In the genomic region with DNA sequence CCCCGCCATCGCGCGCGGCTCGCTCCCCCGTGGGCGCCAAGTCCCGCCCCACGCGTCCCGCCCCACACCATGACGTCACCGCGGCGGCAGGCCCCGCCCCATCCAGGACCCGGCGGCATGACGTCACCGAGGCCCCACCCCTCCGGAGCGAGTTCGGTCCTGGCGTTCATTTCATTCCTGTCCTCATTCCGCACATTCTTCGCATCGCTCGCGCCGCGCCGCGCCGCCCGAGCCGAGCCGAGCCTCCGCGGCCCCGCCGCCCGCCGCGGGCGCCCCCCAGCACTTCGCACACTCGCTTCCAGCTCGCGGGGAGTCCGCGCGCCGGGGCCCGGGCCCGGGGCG, we compare ENCODE assay signal across 8 mouse cellular contexts. TPM values are rescaled to one million over a fixed set of nuclear protein-coding genes. Genes with fewer than 3 reads are reported as not detected.
A peak's percentile ranks its signal among the peaks of the same experiment; 100 is the strongest.
DNase-seq lines count a peak whose midpoint lies in the region; ATAC-seq and TF ChIP-seq lines count a peak whose summit lies in the region.

A gene (plus strand): TSS at position 148 of the 342 bp plus-strand sequence.

- H3K27ac ChIP-seq in brown adipose tissue, adult 24 weeks (replicated peaks; ENCODE audit: low read depth, low read length), result peak within 1 kb of the TSS; percentile 84
- H3K27ac ChIP-seq in forebrain, embryonic 14.5 days (ENCODE audit: low read depth, low read length), result peak within 1 kb of the TSS; percentile 92
- H3K27ac ChIP-seq in heart, embryonic 16.5 days (ENCODE audit: low read length), result peak within 1 kb of the TSS; percentile 95
- H3K27ac ChIP-seq in liver, embryonic 14.5 days, result no peak within 1 kb of the TSS
- peak within 1 kb of the TSS; percentile 84 for H3K27ac ChIP-seq in neural tube, embryonic 14.5 days (ENCODE audit: low read depth, low read length)

- peak within 1 kb of the TSS; percentile 92 for H3K4me3 ChIP-seq in brown adipose tissue, adult 24 weeks (ENCODE audit: insufficient read depth, low read depth, low read length)
- peak within 1 kb of the TSS; percentile 83 for H3K4me3 ChIP-seq in forebrain, embryonic 14.5 days (ENCODE audit: low read depth, low read length)
- peak within 1 kb of the TSS; percentile 77 for H3K4me3 ChIP-seq in heart, embryonic 16.5 days (ENCODE audit: low read length)
- peak within 1 kb of the TSS; percentile 52 to 55 for H3K4me3 ChIP-seq in liver, embryonic 14.5 days (ENCODE audit: insufficient read depth in 1 of 2, low read depth in 2 of 2, low read length in 2 of 2)
- H3K4me3 ChIP-seq in neural tube, embryonic 14.5 days (ENCODE audit: low read depth, low read length), result peak within 1 kb of the TSS; percentile 86

- TF ChIP-seq CTCF in liver, embryonic 14.5 days (IDR thresholded peaks at IDR 0.05; ENCODE audit: low read depth), result no peak

- peak within 1 kb of the TSS; percentile 88 for H3K9ac ChIP-seq in forebrain, embryonic 14.5 days (ENCODE audit: low read length)
- H3K9ac ChIP-seq in heart, embryonic 16.5 days (ENCODE audit: low read length), result peak within 1 kb of the TSS; percentile 98
- H3K9ac ChIP-seq in liver, embryonic 14.5 days (replicated peaks), result peak within 1 kb of the TSS; percentile 14; the same call in 1 of the 2 replicates
- H3K9ac ChIP-seq in neural tube, embryonic 14.5 days (replicated peaks; ENCODE audit: low read depth, low read length), result peak within 1 kb of the TSS; percentile 83

- peak; percentile 88 for ATAC-seq in forebrain, embryonic 14.5 days
- ATAC-seq in heart, embryonic 16.5 days (replicated peaks; ENCODE audit: extremely low read depth, insufficient read depth, low FRiP score), result peak; percentile 86
- ATAC-seq in liver, embryonic 14.5 days (ENCODE audit: insufficient read depth), result peak; percentile 74
- ATAC-seq in neural tube, embryonic 14.5 days (ENCODE audit: low read depth), result peak; percentile 86

- H3K36me3 ChIP-seq in forebrain, embryonic 14.5 days (ENCODE audit: control insufficient read depth, insufficient read depth, low read length), result no peaks in the 10 kb centered on the region
- peaks cover 3% of the 10 kb centered on the region; the same call in 1 of the 2 replicates for H3K36me3 ChIP-seq in heart, embryonic 16.5 days (ENCODE audit: control insufficient read depth, insufficient read depth)
- no peaks in the 10 kb centered on the region for H3K36me3 ChIP-seq in liver, embryonic 14.5 days (replicated peaks; ENCODE audit: control insufficient read depth, insufficient read depth, low read depth)
- H3K36me3 ChIP-seq in neural tube, embryonic 14.5 days (ENCODE audit: control insufficient read depth, insufficient read depth, low read length), result no peaks in the 10 kb centered on the region

- peak within 1 kb of the TSS; percentile 88 for H3K4me2 ChIP-seq in forebrain, embryonic 14.5 days (ENCODE audit: low read length)
- peak within 1 kb of the TSS; percentile 89 for H3K4me2 ChIP-seq in heart, embryonic 16.5 days (ENCODE audit: low read depth, low read length)
- peak within 1 kb of the TSS; percentile 42 for H3K4me2 ChIP-seq in liver, embryonic 14.5 days (ENCODE audit: low read depth)
- peak within 1 kb of the TSS; percentile 87 for H3K4me2 ChIP-seq in neural tube, embryonic 14.5 days (ENCODE audit: low read depth, low read length)

- DNase-seq in CD4-positive helper T cell, adult 2 months (ENCODE audit: low read depth, low spot score), result peak; percentile 36
- peak; percentile 93 for DNase-seq in forebrain, embryonic 14.5 days (ENCODE audit: low spot score)
- DNase-seq in kidney, postnatal 25 days, result peak; percentile 96 to 98
- DNase-seq in liver, embryonic 14.5 days (ENCODE audit: low read depth in 3 of 3, low spot score in 3 of 3), result peak in 1 of 3 experiments; percentile 25
- DNase-seq in testis, postnatal 14 days (ENCODE audit: low spot score), result peak; percentile 92

- no peaks in the 10 kb centered on the region for H3K27me3 ChIP-seq in forebrain, embryonic 14.5 days (replicated peaks; ENCODE audit: control insufficient read depth, insufficient read depth, low read length)
- H3K27me3 ChIP-seq in heart, embryonic 16.5 days (ENCODE audit: control insufficient read depth, insufficient read depth, low read length), result no peaks in the 10 kb centered on the region
- peaks cover 45% of the 10 kb centered on the region for H3K27me3 ChIP-seq in liver, embryonic 14.5 days (ENCODE audit: control insufficient read depth, insufficient read depth, low read length)
- H3K27me3 ChIP-seq in neural tube, embryonic 14.5 days (ENCODE audit: control insufficient read depth, insufficient read depth, low read length), result no peaks in the 10 kb centered on the region

- no peaks in the 10 kb centered on the region for H3K9me3 ChIP-seq in forebrain, embryonic 14.5 days (replicated peaks; ENCODE audit: control insufficient read depth, low read length)
- peaks cover 5% of the 10 kb centered on the region for H3K9me3 ChIP-seq in heart, embryonic 16.5 days (replicated peaks; ENCODE audit: control insufficient read depth, low read length)
- no peaks in the 10 kb centered on the region for H3K9me3 ChIP-seq in liver, embryonic 14.5 days (ENCODE audit: control insufficient read depth, low read length)
- H3K9me3 ChIP-seq in neural tube, embryonic 14.5 days (ENCODE audit: control insufficient read depth, low read length), result no peaks in the 10 kb centered on the region

- H3K4me1 ChIP-seq in brown adipose tissue, adult 24 weeks (ENCODE audit: control insufficient read depth, insufficient read depth, insufficient read length, low read length), result no peaks in the 10 kb centered on the region
- H3K4me1 ChIP-seq in forebrain, embryonic 14.5 days (ENCODE audit: control insufficient read depth, insufficient read depth, low read length), result peaks cover 16% of the 10 kb centered on the region
- H3K4me1 ChIP-seq in heart, embryonic 16.5 days (ENCODE audit: control insufficient read depth, insufficient read depth, low read length), result peaks cover 21% of the 10 kb centered on the region
- H3K4me1 ChIP-seq in liver, embryonic 14.5 days (replicated peaks; ENCODE audit: control insufficient read depth in 2 of 2, insufficient read depth in 2 of 2, low read length in 1 of 2), result no peaks in the 10 kb centered on the region
- H3K4me1 ChIP-seq in neural tube, embryonic 14.5 days (ENCODE audit: control insufficient read depth, insufficient read depth, low read length), result peaks cover 16% of the 10 kb centered on the region; the same call in 1 of the 2 replicates

- no peak for TF ChIP-seq EP300 in liver, embryonic 14.5 days (IDR thresholded peaks at IDR 0.05; ENCODE audit: low read depth)

- 1% methylated on average over 43 of the region's 57 CpGs for WGBS in forebrain, embryonic 14.5 days
- under 1% methylated on average over 57 of the region's 57 CpGs for WGBS in heart, embryonic 16.5 days
- under 1% methylated on average over 52 of the region's 57 CpGs for WGBS in liver, embryonic 14.5 days (ENCODE audit: insufficient replicate concordance)
- under 1% methylated on average over 52 of the region's 57 CpGs for WGBS in neural tube, embryonic 14.5 days

RNA-seq across cellular contexts. Expression of the gene that starts here (rescaled TPM):
- polyA plus RNA-seq in brown adipose tissue, adult 24 weeks (2012; ENCODE audit: insufficient read depth, insufficient read length, missing spikeins), result 8.7 and 9.7 TPM in 2 replicates
- 6.0 and 7.8 TPM in 2 replicates for polyA plus RNA-seq in forebrain, embryonic 14.5 days (2014; fragmentation: Nextera tagmentation; extraction: Ambion mirVana)
- polyA plus RNA-seq in heart, embryonic 16.5 days (2015; fragmentation: Nextera tagmentation; extraction: Ambion mirVana), result 19.4 and 24.8 TPM in 2 replicates
- 0.98 and 1.1 TPM in 2 replicates for polyA plus RNA-seq in liver, embryonic 14.5 days (2012; rRNA removed)
- polyA plus RNA-seq in liver, embryonic 14.5 days (2014; fragmentation: Nextera tagmentation; extraction: Ambion mirVana), result 0.67 and 0.75 TPM in 2 replicates
- 13.2 and 13.9 TPM in 2 replicates for polyA plus RNA-seq in neural tube, embryonic 14.5 days (2014; fragmentation: Nextera tagmentation; extraction: Ambion mirVana)

Comparison
In these comparisons a context has a peak if more than half of its experiments do, and no peak if none do; other contexts are left out.
1. H3K9ac ChIP-seq: peak in every context shown above with its lines; median percentile 98 in heart, embryonic 16.5 days; 88 in forebrain, embryonic 14.5 days; 83 in neural tube, embryonic 14.5 days; 14 in liver, embryonic 14.5 days.